Mouse (Mus musculus) spleen, postnatal 36 days (tissue): ENCODE measurements around the gene Vmn2r58.
"Not testable (repeated sequence)": the region's sequence is repeated elsewhere in the genome, so short reads cannot be mapped to it uniquely, and the experiment has no call there.

Source experiments
- DNase-seq, 2 experiments: peaks; one replicate each; pipeline ENCODE4 v3.0.0; 2022; ENCODE audit warnings: low spot score in 2 of 2, mixed read lengths in 1 of 2

Vmn2r58 gene

DNA sequence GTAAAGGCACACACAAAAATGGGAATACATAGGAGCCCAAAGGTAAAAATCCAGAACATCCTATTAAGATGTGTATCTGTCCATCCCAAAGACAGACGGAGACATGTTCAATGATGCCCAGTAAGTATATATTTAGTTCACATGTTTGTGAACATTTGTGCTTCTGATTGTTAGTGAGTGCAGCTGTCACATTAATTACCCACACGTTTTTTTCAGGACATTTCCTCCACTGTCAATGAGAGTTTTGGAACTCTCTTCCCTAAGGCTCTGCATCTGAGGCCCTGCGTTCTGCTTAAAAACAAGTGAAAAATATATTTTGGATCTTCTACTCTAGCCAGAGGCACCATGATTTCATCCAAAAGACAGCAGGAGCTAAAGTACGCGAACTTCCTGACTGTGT lies at the start of gene Vmn2r58:
Vmn2r58 (minus strand) TSS at position 101 of the 400 bp plus-strand sequence.
- not testable (repeated sequence) for DNase-seq
